In genomic region chr12:77811276-77811675, GRCm38 (mm10) we compare ENCODE assay signal across 9 mouse cellular contexts.
DNase-seq lines count a peak whose midpoint lies in the region; ATAC-seq lines count a peak whose summit lies in the region.
"Had no signal": no experiment of that assay in that cellular context is flagged by ENCODE, and none has a peak within 500 bp of the region (broad histone marks: within the 10 kb centered on the region; RNA-seq: fewer than 3 reads in every experiment).

No protein-coding gene starts in this region.

- no peak for ATAC-seq in heart, embryonic 11.5 days (replicated peaks; ENCODE audit: insufficient number of reproducible peaks, low FRiP score, low TSS enrichment)
- no peak for ATAC-seq in erythroid progenitor cell, adult 5-6 weeks (replicated peaks; ENCODE audit: low FRiP score, poor library complexity, severe bottlenecking)

- peak; percentile 50 for DNase-seq in heart, postnatal 4 days
- peak; percentile 48 for DNase-seq in testis, postnatal 10 days (ENCODE audit: low spot score)
- DNase-seq in testis, postnatal 14 days (ENCODE audit: low spot score): no peak
- DNase-seq in adrenal gland, postnatal 10 days: peak; percentile 60
- peak; percentile 33 for DNase-seq in kidney, postnatal 14 days
- DNase-seq in thymus, postnatal 4 days: peak; percentile 71

- H3K27ac ChIP-seq in heart, embryonic 11.5 days (ENCODE audit: low read depth, low read length): no peak overlapping the region
- H3K27ac ChIP-seq: liver, embryonic 15.5 days had no signal

- 44% methylated on average over 2 of the region's 2 CpGs for whole genome bisulfite sequencing in heart, embryonic 11.5 days (ENCODE audit: insufficient replicate concordance)

- H3K9me3 ChIP-seq in heart, embryonic 11.5 days (replicated peaks; ENCODE audit: control insufficient read depth, low read length): no peaks in the 10 kb centered on the region
- H3K9me3 ChIP-seq: liver, embryonic 15.5 days had no signal

- H3K4me2 ChIP-seq in heart, embryonic 11.5 days: no peak overlapping the region
- H3K4me2 ChIP-seq: liver, embryonic 15.5 days had no signal

- H3K36me3 ChIP-seq in heart, embryonic 11.5 days (ENCODE audit: control insufficient read depth, insufficient read depth, low read length): no peaks in the 10 kb centered on the region
- H3K36me3 ChIP-seq: liver, embryonic 15.5 days had no signal

- H3K4me1 ChIP-seq in heart, embryonic 11.5 days (ENCODE audit: control insufficient read depth, insufficient read depth, low read length): no peaks in the 10 kb centered on the region
- H3K4me1 ChIP-seq: liver, embryonic 15.5 days had no signal

- H3K27me3 ChIP-seq in heart, embryonic 11.5 days (ENCODE audit: control insufficient read depth, insufficient read depth, low read length): no peaks in the 10 kb centered on the region
- H3K27me3 ChIP-seq: liver, embryonic 15.5 days had no signal

- no peak overlapping the region for H3K4me3 ChIP-seq in heart, embryonic 11.5 days (ENCODE audit: low read depth, low read length)
- H3K4me3 ChIP-seq: liver, embryonic 15.5 days had no signal

- no peak overlapping the region for H3K9ac ChIP-seq in heart, embryonic 11.5 days (ENCODE audit: low read depth, low read length)
- H3K9ac ChIP-seq: liver, embryonic 15.5 days had no signal
